In genomic region chr4:124714545-124715481, GRCm38 (mm10) we compare ENCODE assay signal across 8 mouse cellular contexts. TPM values are rescaled to one million over a fixed set of nuclear protein-coding genes. Genes with fewer than 3 reads are reported as not detected.
DNase-seq lines count a peak whose midpoint lies in the region; ATAC-seq and TF ChIP-seq lines count a peak whose summit lies in the region.

Gene Sf3a3 (plus strand): TSS chr4:124714776.

- peak within 1 kb of the TSS; percentile 90 for H3K9ac ChIP-seq in hindbrain, postnatal 0 days (replicated peaks; ENCODE audit: low read length)

- peak; percentile 98 for DNase-seq in ZHBTc4 (ENCODE audit: low read depth, low spot score)
- DNase-seq in gastrocnemius, adult 2 months: peak; percentile 96
- DNase-seq in hindbrain, postnatal 0 days (ENCODE audit: low spot score): peak; percentile 98
- peak; percentile 88 to 94 for DNase-seq in left cerebral cortex, adult 8-10 months (ENCODE audit: low spot score in 2 of 2)
- peak; percentile 96 to 97 for DNase-seq in right cerebral cortex, postnatal 10 days (ENCODE audit: low spot score in 2 of 2)
- DNase-seq in urinary bladder, postnatal 25 days (ENCODE audit: low spot score): peak; percentile 88

- H3K27ac ChIP-seq in gastrocnemius, adult 2 months: peak within 1 kb of the TSS; percentile 88
- peak within 1 kb of the TSS; percentile 74 for H3K27ac ChIP-seq in hindbrain, postnatal 0 days

- peak; percentile 92 for ATAC-seq in common myeloid progenitor, adult 5-6 weeks (replicated peaks; ENCODE audit: low read depth, poor library complexity, severe bottlenecking)
- ATAC-seq in hindbrain, postnatal 0 days: peak; percentile 95

- no peaks in the 10 kb centered on the region for H3K27me3 ChIP-seq in hindbrain, postnatal 0 days (ENCODE audit: insufficient read depth, low read length)
- no peaks in the 10 kb centered on the region for H3K27me3 ChIP-seq in megakaryocyte, embryonic 14.5 days (replicated peaks)

- H3K9me3 ChIP-seq in hindbrain, postnatal 0 days (ENCODE audit: low read length): no peaks in the 10 kb centered on the region
- no peaks in the 10 kb centered on the region for H3K9me3 ChIP-seq in megakaryocyte, embryonic 14.5 days

- H3K36me3 ChIP-seq in hindbrain, postnatal 0 days (ENCODE audit: insufficient read depth, low read length): peaks cover 34% of the 10 kb centered on the region
- peaks cover 39% of the 10 kb centered on the region for H3K36me3 ChIP-seq in megakaryocyte, embryonic 14.5 days (replicated peaks; ENCODE audit: low read length)

- peak; percentile 94 for TF ChIP-seq CTCF in gastrocnemius, adult 2 months (IDR thresholded peaks at IDR 0.05)
- peak; percentile 93 for TF ChIP-seq CTCF in hindbrain, postnatal 0 days (IDR thresholded peaks at IDR 0.05; ENCODE audit: low read depth)

- peak within 1 kb of the TSS; percentile 98 for H3K4me3 ChIP-seq in gastrocnemius, adult 2 months
- H3K4me3 ChIP-seq in hindbrain, postnatal 0 days (ENCODE audit: low read length): peak within 1 kb of the TSS; percentile 94
- peak within 1 kb of the TSS; percentile 98 for H3K4me3 ChIP-seq in megakaryocyte, embryonic 14.5 days (replicated peaks)

- intact Hi-C loops in gastrocnemius, adult 2 months (cut with DNase I): loop anchor here (1.0 to 2.0 kb wide), 2 partner anchors 87 to 134 kb away; partner anchors contain the start of gene Mtf1

- peak within 1 kb of the TSS; percentile 96 for H3K4me2 ChIP-seq in hindbrain, postnatal 0 days (ENCODE audit: low read depth, low read length)

- H3K4me1 ChIP-seq in hindbrain, postnatal 0 days (ENCODE audit: insufficient read depth, low read length): peaks cover 5% of the 10 kb centered on the region; the same call in 1 of the 2 replicates
- H3K4me1 ChIP-seq in megakaryocyte, embryonic 14.5 days: peaks cover 41% of the 10 kb centered on the region

- WGBS in hindbrain, postnatal 0 days: under 1% methylated on average over 57 of the region's 57 CpGs

RNA-seq across cellular contexts. Expression of gene Sf3a3, which starts in this region (rescaled TPM):
- total RNA-seq in common myeloid progenitor, adult 5-6 weeks (2017): 162 and 189 TPM in 2 replicates
- total RNA-seq in gastrocnemius, adult 2 months (2021): 10 to 100 TPM; 11.1 to 14.3 TPM
- total RNA-seq in hindbrain, postnatal 0 days (2014; rRNA removed): 18.7 and 33.0 TPM in 2 replicates
- 79.7 and 87.9 TPM in 2 replicates for polyA plus RNA-seq in hindbrain, postnatal 0 days (2015; fragmentation: Nextera tagmentation; extraction: Ambion mirVana)
- total RNA-seq in left cerebral cortex, adult 8-10 months (2022): 10 to 100 TPM; 32.4 to 39.9 (median 35.4) TPM
- 2.2 and 29.0 TPM in 2 replicates for polyA plus RNA-seq in megakaryocyte, embryonic 14.5 days (2012; ENCODE audit: insufficient read depth, low replicate concordance)

Comparison
In these comparisons a context has a peak if more than half of its experiments do, and no peak if none do; other contexts are left out.
1. Peak in every context shown above with its lines: DNase-seq, ATAC-seq, H3K4me3 ChIP-seq and H3K27ac ChIP-seq.